Comparison of ENCODE assay signal across 17 mouse cellular contexts in genomic region chr1:19899889-19900310, GRCm38 (mm10).
DNase-seq lines count a peak whose midpoint lies in the region; ATAC-seq and TF ChIP-seq lines count a peak whose summit lies in the region.
"Had no signal": no experiment of that assay in that cellular context is flagged by ENCODE, and none has a peak within 500 bp of the region (broad histone marks: within the 10 kb centered on the region; RNA-seq: fewer than 3 reads in every experiment).

No protein-coding gene starts in this region.

- peak; percentile 60; the same call in 1 of the 2 replicates for ATAC-seq in forebrain, embryonic 11.5 days (replicated peaks; ENCODE audit: low FRiP score)
- peak; percentile 74 for ATAC-seq in hindbrain, embryonic 14.5 days (ENCODE audit: low FRiP score)
- peak; percentile 93 for ATAC-seq in midbrain, embryonic 16.5 days
- no peak for ATAC-seq in frontal cortex, adult (ENCODE audit: low TSS enrichment)

- no peak for TF ChIP-seq POLR2A in brain, embryonic 14.5 days (IDR thresholded peaks at IDR 0.05; ENCODE audit: borderline replicate concordance, extremely low read depth, insufficient read depth, insufficient read length, poor library complexity, severe bottlenecking)

- peak; percentile 83 for DNase-seq in brain, embryonic 14.5 days (ENCODE audit: low read depth)
- DNase-seq in forebrain, embryonic 11.5 days (ENCODE audit: low spot score): peak; percentile 54
- DNase-seq in hindbrain, embryonic 14.5 days (ENCODE audit: low spot score): no peak
- DNase-seq in yolk sac, embryonic 10.5 days (ENCODE audit: low spot score): no peak
- no peak for DNase-seq in thymus, postnatal 4 days
- DNase-seq: adrenal gland, postnatal 36 days; gastrocnemius, adult 2 months; heart, postnatal 36 days; kidney, adult 11 months; kidney, postnatal 25 days; layer of hippocampus, postnatal 36 days; lung, adult 18-20 months had no signal

- H3K27ac ChIP-seq in forebrain, embryonic 11.5 days (ENCODE audit: low read depth, low read length): no peak overlapping the region
- no peak overlapping the region for H3K27ac ChIP-seq in hindbrain, embryonic 14.5 days
- H3K27ac ChIP-seq in midbrain, embryonic 16.5 days (ENCODE audit: low read length): peak overlapping the region; percentile 63
- H3K27ac ChIP-seq: gastrocnemius, adult 2 months; limb, embryonic 13.5 days; macrophage had no signal

- WGBS in forebrain, embryonic 11.5 days: 8% methylated on average over 12 of the region's 12 CpGs
- 28% methylated on average over 12 of the region's 12 CpGs for WGBS in hindbrain, embryonic 14.5 days
- 8% methylated on average over 12 of the region's 12 CpGs for WGBS in midbrain, embryonic 16.5 days

- H3K9me3 ChIP-seq in forebrain, embryonic 11.5 days (ENCODE audit: control insufficient read depth, low read length): no peaks in the 10 kb centered on the region
- no peaks in the 10 kb centered on the region for H3K9me3 ChIP-seq in hindbrain, embryonic 14.5 days (ENCODE audit: control insufficient read depth, low read length)
- H3K9me3 ChIP-seq in midbrain, embryonic 16.5 days (replicated peaks; ENCODE audit: control insufficient read depth, low read length, poor library complexity, severe bottlenecking): no peaks in the 10 kb centered on the region
- H3K9me3 ChIP-seq: limb, embryonic 13.5 days had no signal

- H3K4me1 ChIP-seq in forebrain, embryonic 11.5 days (replicated peaks; ENCODE audit: control insufficient read depth, insufficient read depth, low read length): peaks cover 5% of the 10 kb centered on the region; the same call in 1 of the 2 replicates
- no peaks in the 10 kb centered on the region for H3K4me1 ChIP-seq in hindbrain, embryonic 14.5 days (replicated peaks; ENCODE audit: control insufficient read depth, insufficient read depth, low read length)
- H3K4me1 ChIP-seq in midbrain, embryonic 16.5 days (ENCODE audit: control insufficient read depth, insufficient read depth, low read length): peaks cover 7% of the 10 kb centered on the region; the same call in 1 of the 2 replicates
- H3K4me1 ChIP-seq: limb, embryonic 13.5 days had no signal

- no peak for TF ChIP-seq CTCF in brain, embryonic 14.5 days (IDR thresholded peaks at IDR 0.05; ENCODE audit: borderline replicate concordance, extremely low read depth, insufficient read depth, insufficient read length)

- no peak overlapping the region for H3K9ac ChIP-seq in forebrain, embryonic 11.5 days (ENCODE audit: low read length)
- no peak overlapping the region for H3K9ac ChIP-seq in hindbrain, embryonic 14.5 days
- no peak overlapping the region for H3K9ac ChIP-seq in midbrain, embryonic 16.5 days (ENCODE audit: low read depth, low read length)
- H3K9ac ChIP-seq: limb, embryonic 13.5 days had no signal

- no peak overlapping the region for H3K4me3 ChIP-seq in forebrain, embryonic 11.5 days (ENCODE audit: low read depth, low read length)
- no peak overlapping the region for H3K4me3 ChIP-seq in hindbrain, embryonic 14.5 days (replicated peaks; ENCODE audit: low read length)
- no peak overlapping the region for H3K4me3 ChIP-seq in midbrain, embryonic 16.5 days (ENCODE audit: low read depth, low read length)
- H3K4me3 ChIP-seq: gastrocnemius, adult 2 months; limb, embryonic 13.5 days; myocyte had no signal

- H3K27me3 ChIP-seq in forebrain, embryonic 11.5 days (ENCODE audit: control insufficient read depth, insufficient read depth, low read length): peaks cover 33% of the 10 kb centered on the region
- no peaks in the 10 kb centered on the region for H3K27me3 ChIP-seq in hindbrain, embryonic 14.5 days (ENCODE audit: control insufficient read depth, insufficient read depth, low read length)
- H3K27me3 ChIP-seq in midbrain, embryonic 16.5 days (ENCODE audit: control insufficient read depth, insufficient read depth, low read depth, low read length): no peaks in the 10 kb centered on the region
- H3K27me3 ChIP-seq: limb, embryonic 13.5 days had no signal

- no peak overlapping the region for H3K4me2 ChIP-seq in forebrain, embryonic 11.5 days (ENCODE audit: low read depth, low read length, severe bottlenecking)
- H3K4me2 ChIP-seq in hindbrain, embryonic 14.5 days (replicated peaks): no peak overlapping the region
- no peak overlapping the region for H3K4me2 ChIP-seq in midbrain, embryonic 16.5 days (ENCODE audit: low read length)
- H3K4me2 ChIP-seq: limb, embryonic 13.5 days had no signal

- H3K36me3 ChIP-seq in forebrain, embryonic 11.5 days (ENCODE audit: control insufficient read depth, insufficient read depth, low read length): no peaks in the 10 kb centered on the region
- no peaks in the 10 kb centered on the region for H3K36me3 ChIP-seq in hindbrain, embryonic 14.5 days (replicated peaks; ENCODE audit: control insufficient read depth, insufficient read depth)
- H3K36me3 ChIP-seq in midbrain, embryonic 16.5 days (ENCODE audit: control insufficient read depth, insufficient read depth, low read length): no peaks in the 10 kb centered on the region
- H3K36me3 ChIP-seq: limb, embryonic 13.5 days had no signal

Comparison
In these comparisons a context has a peak if more than half of its experiments do, and no peak if none do; other contexts are left out.
1. DNase-seq: peak in brain, embryonic 14.5 days (single experiment) and forebrain, embryonic 11.5 days (single experiment); none in hindbrain, embryonic 14.5 days (single experiment), yolk sac, embryonic 10.5 days (single experiment) and thymus, postnatal 4 days (single experiment).